Mouse (Mus musculus) brain, embryonic 18.5 days (tissue): Measurements from ENCODE around the gene Dpp7.

Experiments
- DNase-seq: peaks from one replicate; pipeline ENCODE4 v3.0.0-alpha.2; 2012; ENCODE audit warnings: low read depth, low spot score

The Dpp7 gene

GRCm38 (mm10) chr2:25369996-25370395 lies 13.8 kb upstream of the Dpp7 start:
- no peak for DNase-seq

GRCm38 (mm10) chr2:25365091-25365761 lies 9.1 kb upstream of the Dpp7 start, which contains the start of gene Uap1l1:
TSS of gene Uap1l1 (minus strand) at chr2:25365682.
- DNase-seq, result no peak

DNA sequence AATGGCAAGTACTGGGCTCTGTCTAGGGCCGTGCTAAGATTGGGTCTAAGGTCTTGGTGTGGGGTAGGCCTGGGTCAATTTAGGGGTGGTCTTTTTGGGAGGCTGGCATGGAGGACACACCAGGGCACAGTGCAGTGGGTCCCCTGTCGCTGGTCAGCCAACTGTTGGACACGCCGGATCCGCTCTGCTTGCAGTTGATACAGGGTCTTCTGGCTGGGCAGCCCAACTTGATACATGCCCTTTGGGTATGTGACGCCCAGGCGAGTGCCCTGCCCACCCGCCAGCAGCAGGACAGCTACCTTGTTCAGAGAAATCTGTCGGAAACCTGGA lies 8.6 kb upstream of the Dpp7 start:
- no peak for DNase-seq

- no peak for DNase-seq
Measured at GRCm38 (mm10) chr2:25364313-25364712, 8.2 kb upstream of the Dpp7 start.

DNA sequence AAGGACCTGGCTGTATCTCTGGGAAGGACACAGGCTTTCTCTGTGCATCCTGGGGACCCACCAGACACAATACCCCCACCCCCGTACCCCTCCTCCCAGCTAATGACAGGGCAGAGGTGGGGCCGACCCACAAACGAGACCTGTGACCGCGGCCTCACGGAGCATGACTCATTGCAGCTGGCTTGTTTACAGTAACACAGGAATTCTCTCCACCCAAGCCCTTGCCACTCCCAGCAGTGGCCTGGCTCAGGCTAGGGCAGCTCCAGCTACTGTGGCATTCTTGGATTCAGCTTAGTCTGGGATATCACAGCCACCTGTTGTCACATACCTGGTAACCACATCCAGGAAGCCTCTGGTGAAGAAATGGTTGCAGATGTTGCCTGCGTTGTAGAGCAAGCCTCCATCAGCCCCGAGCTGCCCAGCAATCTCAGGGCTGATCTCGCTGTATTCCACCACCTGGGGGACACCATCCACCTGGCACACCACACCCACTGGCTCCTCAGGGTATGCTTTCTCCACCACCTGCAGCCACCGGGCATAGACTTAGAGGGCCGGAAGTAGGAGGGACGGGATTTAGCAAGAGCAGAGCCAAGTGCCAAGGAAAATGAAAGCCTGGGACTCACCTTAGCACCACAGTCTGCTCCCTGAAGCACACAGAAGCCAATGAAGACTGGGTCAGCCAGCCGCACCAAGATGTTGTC lies 7.5 kb upstream of the Dpp7 start:
- DNase-seq, result no peak

GRCm38 (mm10) chr2:25359848-25360247 lies 3.7 kb upstream of the Dpp7 start:
- no peak for DNase-seq

GRCm38 (mm10) chr2:25355419-25356066 lies 616 bp downstream of the Dpp7 start:
- no peak for DNase-seq

GRCm38 (mm10) chr2:25354211-25354610 lies 1.9 kb downstream of the Dpp7 start:
- no peak for DNase-seq

DNA sequence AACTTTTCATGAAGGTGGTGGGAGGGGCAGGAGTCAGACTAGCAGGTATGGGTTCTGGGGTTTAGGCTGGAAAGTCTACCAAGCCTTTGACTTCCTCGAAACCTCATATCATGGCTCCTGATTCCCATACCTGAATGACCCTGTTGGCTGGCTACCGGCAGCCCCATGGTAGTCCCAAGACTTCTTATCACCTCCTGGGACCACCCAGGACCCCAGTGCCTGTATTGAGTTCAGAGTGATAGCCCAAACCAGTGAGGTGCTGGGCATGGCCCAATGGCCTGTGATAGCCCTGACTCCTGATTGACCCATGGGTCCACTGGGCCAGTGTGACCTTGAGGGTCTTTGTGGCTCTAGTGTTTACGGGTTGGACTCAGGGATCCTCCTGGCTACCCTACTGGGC lies 5.5 kb downstream of the Dpp7 start:
- DNase-seq, result no peak

DNA sequence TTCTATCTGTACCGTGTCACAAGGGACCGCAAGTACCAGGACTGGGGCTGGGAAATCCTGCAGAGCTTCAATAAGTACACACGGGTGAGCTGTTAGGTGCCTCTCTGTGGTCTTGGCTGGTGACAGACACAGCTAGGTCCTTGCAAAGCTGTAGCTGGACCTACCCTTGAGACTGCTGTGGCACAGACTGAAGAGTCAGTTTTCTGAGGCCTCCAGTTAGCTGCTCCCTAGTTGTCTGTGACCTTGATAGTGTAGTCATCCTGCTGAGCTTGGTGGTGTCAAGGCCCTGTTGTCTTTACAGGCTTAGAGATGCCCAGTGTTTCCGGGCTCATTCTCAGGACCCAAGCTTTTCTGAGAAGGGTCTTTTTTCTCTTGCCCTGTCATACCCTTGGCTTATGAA lies 6.7 kb downstream of the Dpp7 start:
- no peak for DNase-seq

GRCm38 (mm10) chr2:25348162-25348561 lies 8.0 kb downstream of the Dpp7 start:
- DNase-seq, result no peak

GRCm38 (mm10) chr2:25338303-25338702 lies 17.9 kb downstream of the Dpp7 start:
- no peak for DNase-seq

DNA sequence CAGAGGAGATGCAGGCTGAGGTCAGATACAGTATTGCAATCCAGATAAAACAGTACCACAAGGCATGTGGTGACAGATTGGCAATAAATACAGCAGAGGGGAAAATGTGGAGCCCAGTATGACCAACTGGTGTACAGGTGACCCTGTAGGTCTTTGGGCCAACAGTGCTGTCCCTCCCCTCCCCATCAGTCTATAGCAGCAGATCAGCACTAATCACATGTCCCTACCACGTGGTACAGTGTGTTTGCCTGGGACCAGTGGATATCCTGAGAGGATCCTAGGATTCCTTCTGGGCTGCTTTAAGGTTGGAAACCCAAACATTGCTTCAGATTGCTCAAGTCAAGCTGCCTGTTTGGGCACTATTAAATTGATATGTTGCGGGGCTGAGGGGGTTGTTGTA lies 22.6 kb downstream of the Dpp7 start:
- no peak for DNase-seq

DNA sequence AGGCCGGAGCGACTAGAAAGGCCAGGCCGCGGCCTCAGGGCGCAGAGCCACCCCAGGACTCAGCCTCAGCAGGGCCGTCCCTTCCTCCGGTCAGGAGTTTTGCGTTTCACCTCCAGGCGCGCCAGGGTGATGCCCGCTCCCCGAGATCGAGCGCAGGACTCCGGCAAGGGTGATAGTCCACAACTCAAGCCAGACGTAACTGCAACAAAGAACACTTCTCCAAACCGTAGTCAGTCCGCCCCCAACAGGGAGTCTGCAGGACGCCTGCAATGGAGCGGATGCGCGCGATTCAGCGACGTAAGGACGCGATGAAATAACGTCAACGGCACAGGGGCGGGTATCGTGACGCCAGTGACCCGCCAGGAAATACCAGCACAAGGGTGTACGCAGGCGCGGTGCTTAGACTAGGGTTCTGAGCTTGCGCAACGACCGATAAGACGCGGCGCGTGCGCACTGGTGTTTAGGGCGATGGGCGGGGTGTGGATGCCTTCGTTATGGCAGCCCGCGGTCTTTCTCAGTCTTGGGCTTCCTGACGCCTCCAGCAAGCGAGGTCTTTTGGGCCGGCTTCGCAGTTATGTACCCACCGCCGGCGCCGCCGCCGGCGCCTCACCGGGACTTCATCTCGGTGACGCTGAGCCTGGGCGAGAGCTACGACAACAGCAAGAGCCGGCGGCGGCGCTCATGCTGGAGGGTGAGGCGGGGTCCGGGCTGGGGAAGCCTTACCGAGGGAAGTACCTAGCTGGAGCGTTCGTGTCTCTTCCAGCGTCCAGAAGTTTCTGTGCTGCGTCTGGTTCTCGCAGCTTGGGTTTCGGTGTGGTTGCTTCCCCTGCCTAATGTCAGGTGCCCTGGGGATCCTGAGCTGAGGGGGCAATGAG lies 23.6 kb downstream of the Dpp7 start, which contains the start of gene Man1b1:
Man1b1 (plus strand) TSS at position 53 of the 875 bp plus-strand sequence.
- peak; percentile 98 for DNase-seq

DNA sequence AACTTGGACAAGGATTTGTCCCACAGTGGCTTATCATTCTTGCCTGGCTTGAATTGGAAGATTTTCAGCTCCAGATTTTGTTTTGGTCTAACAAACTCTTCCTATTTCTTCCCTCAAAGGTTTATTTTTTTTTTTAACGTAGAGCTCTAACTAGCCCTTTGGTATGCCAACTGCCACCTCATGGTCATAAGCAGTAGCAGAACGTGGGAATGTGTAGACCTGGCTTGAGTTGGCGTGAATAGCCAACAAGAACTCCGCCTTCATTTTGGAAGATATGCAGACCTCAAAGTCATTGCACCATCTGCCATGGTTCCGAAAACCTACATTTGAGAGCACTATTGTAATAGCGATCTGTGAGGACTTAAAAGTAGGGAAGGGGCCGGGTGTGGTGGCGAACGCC lies 24.7 kb downstream of the Dpp7 start:
- DNase-seq, result no peak

DNA sequence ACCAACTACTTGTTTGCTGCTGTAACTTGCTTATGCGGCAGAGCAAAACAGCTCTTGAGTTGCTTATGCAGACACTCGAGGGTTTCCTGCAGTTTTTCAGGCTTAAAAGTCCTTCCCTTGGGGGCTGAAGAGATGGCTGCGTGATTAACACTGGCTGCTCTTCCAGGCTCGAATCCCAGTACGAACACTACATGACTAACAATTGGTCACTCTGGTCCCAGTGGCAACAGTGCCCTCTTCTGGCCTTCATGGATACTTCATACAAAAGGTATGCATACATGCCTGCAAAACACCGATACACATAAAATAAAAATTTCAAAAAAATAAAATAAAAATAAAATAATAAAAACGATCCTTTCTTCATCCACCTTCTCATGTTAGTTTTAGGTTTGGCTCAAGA lies 27.7 kb downstream of the Dpp7 start:
- no peak for DNase-seq

DNA sequence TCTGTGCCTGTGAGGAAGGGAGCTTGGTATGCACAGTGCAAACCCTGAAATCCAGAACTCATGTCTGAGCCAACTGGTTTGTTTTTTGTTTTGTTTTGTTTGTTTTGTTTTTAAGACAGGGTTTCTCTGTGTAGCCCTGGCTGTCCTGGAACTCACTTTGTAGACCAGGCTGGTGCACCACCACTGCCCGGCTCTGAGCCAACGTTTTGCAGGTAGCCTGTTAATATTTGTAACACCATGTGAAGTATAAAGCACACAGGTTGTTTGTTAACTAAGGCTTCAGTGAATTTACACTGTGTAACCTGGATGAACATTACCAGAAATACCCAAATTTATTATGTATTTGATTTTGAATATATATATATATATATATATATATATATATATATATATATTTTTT lies 30.1 kb downstream of the Dpp7 start:
- DNase-seq, result no peak

DNA sequence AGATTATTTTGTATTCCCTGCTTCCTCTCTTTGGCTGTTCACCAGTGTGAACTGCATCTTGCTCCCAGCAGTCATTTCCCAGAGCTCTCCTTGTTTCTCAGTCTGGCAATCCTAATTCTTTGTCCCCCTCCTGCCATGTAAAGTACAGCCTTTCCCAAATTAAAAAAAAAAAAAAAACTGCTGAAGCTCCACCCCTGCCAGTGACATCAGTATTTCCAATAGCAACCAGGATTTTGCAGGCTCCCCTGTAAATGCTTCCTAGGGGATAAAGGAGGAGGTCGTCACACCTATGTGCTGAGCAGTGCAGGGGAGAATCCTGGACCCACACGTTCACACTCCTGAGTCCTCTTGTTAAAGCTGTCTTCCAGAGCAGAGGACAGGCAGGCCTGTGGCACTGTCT lies 36.1 kb downstream of the Dpp7 start:
- DNase-seq, result no peak

- DNase-seq, result peak; percentile 77
Measured at GRCm38 (mm10) chr2:25318971-25319773, 37.0 kb downstream of the Dpp7 start, which contains the start of gene Grin1. TSS of gene Grin1 (minus strand) at chr2:25319187.

- no peak for DNase-seq
Measured at GRCm38 (mm10) chr2:25318119-25318966, 37.8 kb downstream of the Dpp7 start.
